ENCODE assay signal across 9 mouse cellular contexts in genomic region chr1:79860411-79861039, GRCm38 (mm10). TPM values are rescaled to one million over a fixed set of nuclear protein-coding genes. Genes with fewer than 3 reads are reported as not detected.
DNase-seq lines count a peak whose midpoint lies in the region; ATAC-seq lines count a peak whose summit lies in the region.
"Had no signal": no experiment of that assay in that cellular context is flagged by ENCODE, and none has a peak within 500 bp of the region (broad histone marks: within the 10 kb centered on the region; RNA-seq: fewer than 3 reads in every experiment).

No protein-coding gene starts in this region.

- no peaks in the 10 kb centered on the region for H3K27me3 ChIP-seq in heart, embryonic 15.5 days
- H3K27me3 ChIP-seq in stomach, embryonic 15.5 days (replicated peaks), result no peaks in the 10 kb centered on the region
- H3K27me3 ChIP-seq in forebrain, embryonic 15.5 days, result peaks cover 26% of the 10 kb centered on the region

- H3K4me2 ChIP-seq in heart, embryonic 15.5 days, result peak overlapping the region; percentile 42
- H3K4me2 ChIP-seq in stomach, embryonic 15.5 days, result peak overlapping the region; percentile 23; the same call in 1 of the 2 replicates
- H3K4me2 ChIP-seq in forebrain, embryonic 15.5 days (replicated peaks), result no peak overlapping the region

- no peaks in the 10 kb centered on the region for H3K36me3 ChIP-seq in heart, embryonic 15.5 days
- no peaks in the 10 kb centered on the region for H3K36me3 ChIP-seq in stomach, embryonic 15.5 days
- no peaks in the 10 kb centered on the region for H3K36me3 ChIP-seq in forebrain, embryonic 15.5 days

- DNase-seq in heart, postnatal 4 days, result no peak
- peak; percentile 63 to 68 for DNase-seq in right cerebral cortex, postnatal 10 days (ENCODE audit: low spot score in 2 of 2)
- DNase-seq in right cerebral cortex, postnatal 25 days, result no peak
- DNase-seq in layer of hippocampus, postnatal 14 days (ENCODE audit: low spot score in 2 of 2), result peak; percentile 31 to 49
- DNase-seq in urinary bladder, postnatal 25 days (ENCODE audit: low spot score), result no peak

- WGBS in heart, embryonic 15.5 days, result 21% methylated on average over 12 of the region's 12 CpGs
- WGBS in stomach, embryonic 15.5 days, result 27% methylated on average over 12 of the region's 12 CpGs
- WGBS in forebrain, embryonic 15.5 days, result 32% methylated on average over 12 of the region's 12 CpGs

- H3K27ac ChIP-seq in heart, embryonic 15.5 days, result peak overlapping the region; percentile 47
- H3K27ac ChIP-seq in stomach, embryonic 15.5 days, result peak overlapping the region; percentile 65
- H3K27ac ChIP-seq in forebrain, embryonic 15.5 days (replicated peaks), result no peak overlapping the region

- ATAC-seq in heart, embryonic 15.5 days (replicated peaks; ENCODE audit: insufficient number of reproducible peaks, insufficient read depth, low FRiP score, low read depth), result no peak; the same call in 1 of the 2 replicates
- ATAC-seq in stomach, embryonic 15.5 days (ENCODE audit: insufficient read depth, low FRiP score, low read depth), result no peak; the same call in 1 of the 2 replicates
- no peak for ATAC-seq in forebrain, embryonic 15.5 days (replicated peaks)

- no peak overlapping the region for H3K4me3 ChIP-seq in heart, embryonic 15.5 days
- no peak overlapping the region for H3K4me3 ChIP-seq in stomach, embryonic 15.5 days (replicated peaks)
- no peak overlapping the region for H3K4me3 ChIP-seq in forebrain, embryonic 15.5 days

- peaks cover 38% of the 10 kb centered on the region for H3K4me1 ChIP-seq in heart, embryonic 15.5 days (replicated peaks)
- H3K4me1 ChIP-seq in stomach, embryonic 15.5 days, result peaks cover 23% of the 10 kb centered on the region
- H3K4me1 ChIP-seq in forebrain, embryonic 15.5 days, result peaks cover 29% of the 10 kb centered on the region

- H3K9me3 ChIP-seq in heart, embryonic 15.5 days (replicated peaks), result no peaks in the 10 kb centered on the region
- H3K9me3 ChIP-seq in stomach, embryonic 15.5 days, result no peaks in the 10 kb centered on the region
- no peaks in the 10 kb centered on the region for H3K9me3 ChIP-seq in forebrain, embryonic 15.5 days

- no peak overlapping the region; the same call in 1 of the 2 replicates for H3K9ac ChIP-seq in heart, embryonic 15.5 days
- no peak overlapping the region for H3K9ac ChIP-seq in stomach, embryonic 15.5 days
- H3K9ac ChIP-seq in forebrain, embryonic 15.5 days (replicated peaks), result no peak overlapping the region

RNA-seq across cellular contexts. Expression of gene Serpine2, which starts 0.5 kb away (rescaled TPM):
- 99.4 and 124 TPM in 2 replicates for polyA plus RNA-seq in heart, embryonic 15.5 days (2015; fragmentation: Nextera tagmentation; extraction: Ambion mirVana)
- 10 to 100 TPM; 47.6 to 50.4 TPM for total RNA-seq in heart, postnatal 4 days (2021)
- 100 to 1,000 TPM; 178 to 195 TPM for total RNA-seq in layer of hippocampus, postnatal 14 days (2021)
- polyA plus RNA-seq in stomach, embryonic 15.5 days (2015; fragmentation: Nextera tagmentation; extraction: Ambion mirVana), result 99.0 and 105 TPM in 2 replicates
- 47.6 and 55.5 TPM in 2 replicates for polyA plus RNA-seq in forebrain, embryonic 15.5 days (2015; fragmentation: Nextera tagmentation; extraction: Ambion mirVana)
- total RNA-seq: MEL had no signal

Comparison
In these comparisons a context has a peak if more than half of its experiments do, and no peak if none do; other contexts are left out.
1. DNase-seq: peak in right cerebral cortex, postnatal 10 days (2 of 2) and layer of hippocampus, postnatal 14 days (2 of 2); none in heart, postnatal 4 days (single experiment), right cerebral cortex, postnatal 25 days (single experiment) and urinary bladder, postnatal 25 days (single experiment).